Mouse (Mus musculus): ENCODE results near the gene Sox5.

DNA sequence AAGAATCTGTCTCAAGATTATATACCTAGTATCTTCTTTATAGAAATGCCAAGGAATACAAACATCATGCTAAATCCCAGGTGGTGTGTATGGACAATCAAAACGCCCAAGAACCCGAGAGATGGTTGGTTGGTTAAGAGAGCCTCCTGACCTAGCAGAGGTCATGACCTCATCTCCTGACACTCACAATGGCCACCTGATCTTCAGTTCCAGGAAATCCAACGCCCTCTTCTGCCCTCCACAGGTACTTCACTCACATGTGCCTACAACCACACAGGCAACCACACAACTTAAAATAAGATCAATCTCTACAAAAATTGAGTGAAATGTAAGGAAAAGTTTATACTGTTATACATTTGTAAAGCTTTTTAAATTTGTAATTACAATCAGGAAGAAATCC is 12.6 kb upstream of the Sox5 start:
- TF ChIP-seq POLR2A (IDR thresholded peaks at IDR 0.05; ENCODE audit: low read depth, low read length) (no peak), CTCF (IDR thresholded peaks at IDR 0.05; ENCODE audit: borderline replicate concordance, insufficient read depth, low read length) (no peak)

Measured in embryonic fibroblast, embryonic 13.5 days (primary cell).